Mouse (Mus musculus) skeletal muscle tissue, adult 2 months (tissue): ENCODE measurements around the gene Rnf123.
"Not testable (repeated sequence)": the region's sequence is repeated elsewhere in the genome, so short reads cannot be mapped to it uniquely, and the experiment has no call there.

Experiments
- DNase-seq: peaks from one replicate; pipeline ENCODE4 v3.0.0-alpha.2; 2012; ENCODE audit warnings: low read depth, low spot score

Rnf123 gene

DNA sequence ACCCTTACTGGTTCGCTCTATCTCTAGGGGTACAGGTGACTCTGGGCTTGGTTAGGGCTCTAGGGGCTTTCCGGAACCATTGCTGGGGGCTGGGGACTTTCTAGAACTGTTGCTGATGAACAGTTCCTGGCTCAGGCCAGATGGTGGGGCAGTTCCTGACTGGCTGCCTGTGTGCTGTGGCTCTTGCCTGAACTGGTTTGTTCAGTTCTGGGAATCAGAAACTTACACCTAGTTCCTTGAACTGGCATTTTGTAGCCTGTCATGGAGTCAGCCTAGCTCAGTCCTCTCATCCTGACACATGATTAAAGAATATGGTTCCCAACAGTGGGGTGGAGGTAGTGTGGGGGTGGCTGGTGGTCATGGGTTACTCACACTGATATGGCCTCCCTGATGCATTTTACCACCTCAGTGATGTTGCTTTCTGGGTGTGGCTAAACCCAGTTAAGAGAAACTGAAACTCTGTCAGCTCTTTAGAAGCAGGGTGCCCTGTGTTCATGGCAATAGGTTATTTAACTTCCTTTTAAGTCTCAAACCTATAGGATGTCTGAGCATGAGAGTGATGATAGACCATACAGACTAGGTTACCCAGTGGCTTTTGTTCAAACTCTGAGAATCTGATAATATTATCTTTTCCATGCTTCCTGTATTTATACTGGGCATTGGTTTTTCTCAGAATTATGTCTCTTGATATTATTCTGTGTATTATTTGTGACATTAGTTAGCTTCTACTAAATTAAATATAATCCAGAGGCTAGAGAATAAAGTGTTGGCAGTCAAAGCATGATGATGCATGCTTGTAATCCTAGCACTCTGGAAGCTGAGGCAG, 47.6 kb downstream of the Rnf123 start:
- no peak for DNase-seq

DNA sequence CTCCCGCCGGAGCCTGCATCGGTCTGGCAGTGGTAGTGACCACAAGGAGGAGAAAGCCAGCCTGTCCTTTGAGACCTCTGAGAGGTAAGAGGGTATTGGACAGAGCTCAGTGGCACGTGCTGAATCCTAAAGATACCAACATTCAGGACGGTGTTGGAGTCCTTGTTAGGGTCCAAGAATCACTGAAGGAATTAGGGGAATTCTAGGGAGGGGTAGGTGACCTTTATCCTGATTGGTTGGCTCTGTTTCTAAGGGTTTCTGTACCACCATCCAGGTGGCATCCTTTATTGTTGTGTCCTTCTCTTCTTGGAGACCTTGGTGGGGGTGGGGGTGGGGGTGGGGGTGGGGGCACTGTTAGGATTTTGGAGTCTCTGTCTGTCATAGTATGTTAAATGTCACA, 51.0 kb downstream of the Rnf123 start:
- DNase-seq = no peak

DNA sequence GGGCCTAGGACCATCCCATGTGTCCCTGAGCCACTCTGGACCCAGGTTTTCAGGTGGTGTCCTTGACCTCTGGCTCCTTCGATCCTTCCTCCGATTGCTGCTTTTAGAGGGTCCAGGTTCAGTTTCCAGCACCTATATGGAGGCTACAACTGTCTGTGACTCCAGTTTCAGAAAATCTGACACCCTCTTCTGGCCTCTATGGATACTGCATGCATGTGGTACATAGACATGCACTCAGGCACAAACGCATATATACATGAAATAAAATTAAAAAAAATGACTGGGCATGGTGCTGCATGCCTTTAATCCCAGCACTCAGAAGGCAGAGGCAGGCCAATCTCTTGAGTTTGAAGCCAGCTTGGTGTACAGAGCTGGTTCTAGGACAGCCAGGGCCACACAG, 55.3 kb downstream of the Rnf123 start:
- DNase-seq = no peak

DNA sequence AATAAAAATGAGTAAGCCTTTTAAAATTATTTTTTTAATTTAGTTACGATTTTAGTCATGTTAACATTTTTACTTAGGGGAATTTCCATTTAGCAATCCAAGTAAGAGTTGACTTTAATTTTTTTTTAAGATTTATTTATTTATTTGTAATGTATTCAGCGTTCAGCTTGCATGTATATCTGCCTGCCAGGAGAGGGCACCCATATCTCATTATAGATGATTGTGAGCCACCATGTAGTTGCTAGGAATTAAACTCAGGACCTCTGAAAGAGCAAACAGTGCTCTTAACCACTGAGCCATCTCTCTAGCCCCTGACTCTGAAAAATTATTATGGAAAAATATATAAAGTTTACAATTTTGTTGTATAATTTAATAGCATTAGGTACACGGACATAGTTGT, 56.6 kb downstream of the Rnf123 start:
- no peak for DNase-seq

DNA sequence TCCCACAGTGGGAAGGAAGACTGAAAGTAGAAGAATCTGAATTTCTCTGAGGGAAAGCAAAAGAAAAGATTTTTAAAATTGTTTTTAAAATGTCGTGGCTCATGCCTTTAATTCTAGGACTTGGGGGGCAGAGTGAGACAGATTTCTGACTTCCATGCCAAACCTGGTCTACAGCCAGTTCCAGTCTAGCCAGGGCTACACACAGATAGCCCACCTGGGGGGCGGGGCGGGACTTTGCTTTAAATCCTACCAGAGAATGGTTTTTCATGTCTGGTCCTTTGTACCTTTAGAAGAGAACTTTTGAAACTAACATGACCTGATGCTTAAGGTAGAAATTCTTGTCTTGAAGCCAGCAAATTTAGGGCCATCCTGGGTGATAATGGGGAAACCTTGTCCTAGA, 59.9 kb downstream of the Rnf123 start:
- no peak for DNase-seq

DNA sequence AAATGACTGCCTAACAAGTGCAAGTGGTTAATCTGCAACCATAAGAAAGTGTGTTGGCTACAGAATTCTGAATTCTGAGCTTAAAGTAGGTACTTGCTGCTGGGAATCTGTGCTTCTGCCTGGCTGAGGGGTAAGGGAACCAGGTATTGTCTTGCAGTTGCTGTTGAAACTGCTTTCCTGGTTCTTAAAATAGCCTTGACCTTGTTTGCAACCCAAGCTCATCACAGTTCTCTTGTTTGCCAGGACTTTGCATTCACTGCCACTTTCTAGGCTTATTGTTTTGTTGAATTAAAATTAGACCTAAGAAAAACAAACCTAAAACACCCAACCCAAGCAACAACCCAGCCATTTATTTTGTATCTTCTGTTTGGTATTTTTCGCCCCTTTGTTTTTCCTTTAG, 62.4 kb downstream of the Rnf123 start:
- no peak for DNase-seq

DNA sequence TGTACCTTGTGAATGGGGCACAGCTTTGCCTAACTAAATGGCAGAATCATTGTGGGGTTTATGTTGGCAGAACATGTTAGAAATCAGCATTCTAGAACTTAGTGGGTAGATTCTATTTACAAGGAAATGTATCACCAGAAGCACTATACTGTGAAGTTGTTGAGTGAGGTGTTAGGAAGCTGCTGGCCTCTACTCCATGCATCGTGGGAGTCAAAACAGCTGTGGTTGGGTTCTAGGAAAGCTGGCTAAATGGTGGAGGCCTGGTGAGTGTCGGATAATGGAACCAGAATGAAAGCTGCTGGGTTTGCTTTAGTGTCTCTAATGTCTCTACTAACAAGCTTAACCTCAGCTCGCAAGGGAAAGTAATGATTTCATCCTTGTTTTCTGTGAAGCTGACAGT, 66.0 kb downstream of the Rnf123 start:
- no peak for DNase-seq

DNA sequence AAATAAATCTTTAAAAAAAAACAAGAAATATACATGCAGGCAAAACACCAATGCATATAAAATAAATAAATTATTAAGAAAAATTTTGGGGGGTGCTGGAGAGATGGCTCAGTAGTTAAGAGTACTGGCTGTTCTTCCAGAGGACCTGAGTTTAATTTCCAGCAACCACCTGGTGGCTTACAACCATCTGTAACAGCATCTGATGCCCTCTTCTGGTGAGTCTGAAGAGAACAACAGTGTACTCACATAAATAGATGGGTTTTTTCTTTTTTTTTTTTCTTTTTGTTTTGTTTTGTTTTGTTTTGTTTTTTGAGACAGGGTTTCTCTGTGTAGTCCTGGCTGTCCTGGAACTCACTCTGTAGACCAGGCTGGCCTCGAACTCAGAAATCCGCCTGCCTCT, 69.6 kb downstream of the Rnf123 start:
- DNase-seq = not testable (repeated sequence)

DNA sequence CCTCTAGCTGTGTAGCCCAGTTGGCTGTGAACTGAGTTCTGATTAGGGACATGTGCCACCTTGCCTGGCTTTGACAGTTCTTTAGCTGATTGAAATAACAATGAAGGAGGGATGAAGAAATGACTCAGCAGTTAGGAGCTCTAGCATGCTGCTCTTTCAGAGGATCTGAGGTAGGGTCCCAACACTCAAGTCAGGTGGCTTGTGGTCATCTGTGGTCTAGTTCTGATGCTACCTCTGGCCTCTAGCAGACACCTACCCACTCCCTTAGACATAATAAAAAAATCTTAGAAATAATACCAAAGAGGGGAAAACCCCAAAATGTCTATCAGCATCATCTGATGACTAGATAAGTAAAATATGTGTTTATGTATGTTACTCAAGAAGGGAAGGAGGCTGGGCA, 72.8 kb downstream of the Rnf123 start:
- DNase-seq = no peak

DNA sequence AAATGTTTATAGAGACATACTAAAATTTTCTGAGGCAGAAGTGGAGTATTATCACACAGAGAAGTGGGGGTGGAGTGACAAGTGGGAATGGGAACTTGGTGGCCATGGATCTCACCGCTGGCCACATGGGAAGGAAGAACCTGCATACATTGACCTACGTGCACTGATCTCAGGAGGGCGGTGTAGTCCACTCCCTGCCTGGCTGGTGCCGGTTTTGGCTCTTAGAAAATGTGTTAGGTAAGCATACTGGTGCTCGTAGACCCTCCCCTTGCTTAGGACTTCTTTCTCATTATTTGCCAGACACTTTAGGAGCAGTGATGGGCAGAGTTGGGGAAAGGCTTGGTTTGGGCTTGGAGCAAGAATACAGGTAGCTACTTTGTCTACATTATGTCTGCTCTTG, 75.1 kb downstream of the Rnf123 start:
- DNase-seq = no peak

DNA sequence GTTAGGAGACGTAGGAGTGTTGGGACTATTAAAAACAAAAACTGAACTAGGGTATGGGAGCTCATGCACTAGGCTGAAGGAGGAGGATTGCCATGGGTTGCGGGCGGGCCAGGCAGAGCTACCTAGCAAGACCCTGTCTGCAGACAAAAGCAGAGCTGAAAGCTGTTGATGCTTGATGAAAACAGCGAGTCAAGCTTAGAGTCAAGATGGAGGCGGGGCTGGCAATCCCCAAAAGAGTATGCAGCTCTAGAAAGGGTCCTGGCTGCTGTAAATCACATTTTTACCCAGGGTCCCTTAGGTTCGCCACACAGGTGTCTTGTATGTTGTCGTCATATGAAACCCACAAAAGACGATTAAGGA, 79.6 kb downstream of the Rnf123 start:
- DNase-seq = no peak

DNA sequence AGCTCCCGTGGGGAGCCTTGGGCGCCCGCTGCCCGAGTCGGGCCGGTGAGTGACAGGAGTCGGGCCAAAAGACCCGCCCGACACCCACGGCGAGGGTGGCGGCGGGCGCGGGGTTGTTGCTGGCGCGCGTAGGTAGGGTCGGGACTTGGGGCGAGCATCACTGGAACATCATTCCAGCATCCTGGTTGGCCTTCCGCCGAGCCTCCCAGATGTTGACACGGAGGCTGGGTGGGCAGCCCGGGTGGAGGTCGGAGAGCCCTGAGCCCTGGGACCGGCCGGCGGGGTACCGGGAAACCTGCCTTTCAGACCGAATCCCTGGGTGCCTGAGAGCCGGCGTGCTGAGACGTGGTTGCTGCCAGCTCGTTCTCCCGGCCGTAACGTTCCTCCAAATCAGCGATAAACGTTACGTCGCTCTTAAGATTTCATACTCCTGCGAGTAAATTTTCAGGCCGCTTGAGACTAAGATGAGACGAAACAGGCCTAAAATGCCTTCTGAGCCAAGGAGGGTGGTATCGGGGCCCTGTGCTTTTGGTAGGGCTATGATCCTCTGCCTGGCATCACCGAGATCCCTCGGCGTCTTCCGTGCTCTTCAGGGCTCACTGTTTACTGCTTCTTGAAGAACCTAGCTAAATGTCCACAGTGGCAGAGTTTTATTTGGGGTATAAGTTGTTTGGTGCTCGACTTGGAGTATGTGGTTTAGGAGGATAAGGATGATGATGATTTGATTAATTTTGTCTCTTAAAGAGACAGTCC, 80.2 kb downstream of the Rnf123 start:
- no peak for DNase-seq

DNA sequence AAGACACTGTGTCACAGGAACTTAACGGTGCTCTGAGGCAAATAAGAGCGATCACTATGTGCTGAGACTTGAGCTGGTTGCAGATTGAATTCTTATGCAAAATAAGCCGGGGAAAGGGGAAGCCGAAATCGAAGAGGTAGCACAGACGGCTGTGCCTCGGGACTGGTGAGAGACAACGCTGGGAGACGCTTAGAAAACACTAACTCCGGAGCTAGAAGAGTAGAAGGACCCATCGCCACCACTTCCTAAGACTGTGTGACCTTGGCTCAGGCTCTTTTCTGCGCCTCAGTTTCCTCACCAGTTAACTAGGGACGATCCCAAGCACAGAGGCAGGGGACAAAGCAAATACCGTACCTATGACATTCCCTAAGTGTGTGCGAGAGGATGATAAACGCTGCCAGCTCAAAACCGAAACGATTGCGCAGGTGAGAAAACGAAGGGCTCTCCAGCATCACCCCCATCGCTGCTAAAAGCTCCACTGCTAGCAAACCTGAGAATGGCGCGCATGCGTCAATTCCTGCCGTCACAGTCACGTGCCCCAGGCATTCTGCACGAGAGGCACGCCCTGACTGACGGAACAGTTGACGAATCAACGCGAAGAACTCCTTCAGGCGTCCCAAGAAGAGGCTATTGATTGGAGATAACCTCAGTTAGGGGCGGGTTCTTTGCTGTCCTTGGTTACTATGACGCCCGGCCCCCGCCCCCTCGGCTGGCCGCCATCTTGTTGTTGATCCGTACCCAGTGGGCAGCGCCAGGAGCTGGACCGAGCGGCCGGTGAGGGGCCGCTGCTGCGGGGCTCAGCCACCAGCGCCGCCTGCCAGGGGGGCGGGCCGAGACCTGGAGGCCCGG, 81.0 kb downstream of the Rnf123 start, which contains the start of gene Ip6k1:
Ip6k1 (plus strand) TSS at position 580 of the 849 bp plus-strand sequence.
- DNase-seq = peak; percentile 100
